Mouse (Mus musculus) CH12.LX (cell line): ENCODE results near the gene Ldlrad3.

Source experiments
- CTCF ChIP-seq, 2 experiments: IDR thresholded peaks in 1 of 2; conservative IDR thresholded peaks in 1 of 2; 2 replicates each; pipeline ENCODE4 v1.5.1; 2011 to 2012; ENCODE audit warnings: low read depth in 2 of 2, low read length in 2 of 2, improper control_type of control experiment in 1 of 2, inconsistent platforms in 1 of 2, mild to moderate bottlenecking in 1 of 2, moderate library complexity in 1 of 2
- MAX ChIP-seq: IDR thresholded peaks from 2 replicates; pipeline ENCODE4 v1.6.1; 2011; ENCODE audit warnings: low read length, improper control_type of control experiment
- POLR2A ChIP-seq: IDR thresholded peaks from 2 replicates; pipeline ENCODE4 v1.6.1; 2011; ENCODE audit warnings: low read depth, mild to moderate bottlenecking, improper control_type of control experiment, low read length
- TCF12 ChIP-seq: IDR thresholded peaks from 2 replicates; pipeline ENCODE4 v1.6.1; 2014; ENCODE audit warnings: low read depth, mild to moderate bottlenecking, inconsistent platforms, low read length, improper control_type of control experiment
- ZNF384 ChIP-seq: IDR thresholded peaks from 2 replicates; pipeline ENCODE4 v1.6.1; 2012; ENCODE audit warnings: low read depth, low read length, improper control_type of control experiment, inconsistent platforms

- no peak for TF ChIP-seq CTCF (conservative IDR thresholded peaks at IDR 0.05 in 1 of 2, IDR thresholded peaks at IDR 0.05 in 1 of 2; ENCODE audit: low read depth in 2 of 2, low read length in 2 of 2)
- no peak for TF ChIP-seq ZNF384
- no peak for TF ChIP-seq MAX
- TF ChIP-seq POLR2A: no peak
- TF ChIP-seq TCF12: no peak
Measured at GRCm38 (mm10) chr2:101978534-101979525, 207.4 kb downstream of the Ldlrad3 start.
